Mouse (Mus musculus) brown adipose tissue, adult 24 weeks (tissue): Measurements from ENCODE around the gene Ifnar2. TPM values are rescaled to one million over a fixed set of nuclear protein-coding genes. Genes with fewer than 3 reads are reported as not detected.

ENCODE experiments used
- H3K27ac ChIP-seq: fragments of 200-500 bp; replicated peaks from 2 replicates; pipeline ENCODE4 v1.5.1; 2012; ENCODE audit warnings: low read depth, mild to moderate bottlenecking, low read length
- H3K4me1 ChIP-seq: fragments of 200-500 bp; 2 replicates; pipeline ENCODE4 v1.6.1; 2012; ENCODE audit warnings: low read length, mixed read lengths; ENCODE audit not compliant: control insufficient read depth, insufficient read depth, insufficient read length
- H3K4me3 ChIP-seq: fragments of 200-500 bp; 2 replicates; pipeline ENCODE4 v1.5.1; 2012; ENCODE audit warnings: low read depth, mild to moderate bottlenecking, low read length, moderate library complexity; ENCODE audit not compliant: insufficient read depth
- polyA plus RNA-seq: library from polyadenylated mRNA; stranded (reverse); fragments of >200 nt; gene quantifications from 2 replicates; pipeline ENCODE4 v1.2.4, GENCODE M21; 2012; ENCODE audit not compliant: missing spikeins, insufficient read depth, insufficient read length

The Ifnar2 gene
- polyA plus RNA-seq, 1 experiment, result 149 TPM

DNA sequence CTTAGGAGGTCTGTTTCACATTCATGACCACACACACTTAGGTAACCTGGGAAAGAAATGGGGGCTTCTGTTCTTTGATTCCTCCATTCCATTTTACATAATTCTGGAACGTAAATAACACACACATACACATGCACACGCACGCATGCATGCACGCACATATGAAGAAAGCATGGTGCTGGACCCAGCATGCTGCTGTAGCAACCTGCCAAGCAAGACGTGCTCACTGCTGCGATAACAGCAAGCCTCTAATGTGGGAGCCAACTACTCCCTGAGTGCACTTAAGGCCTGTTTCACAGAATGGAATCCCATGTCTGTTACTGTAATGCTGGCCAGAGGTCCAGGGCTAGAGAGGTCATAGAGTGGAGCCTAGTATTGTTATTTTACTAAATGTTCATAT is 19.4 kb upstream of the Ifnar2 start:
- Histone ChIP-seq H3K4me3 (no peak overlapping the region), H3K27ac (no peak overlapping the region), H3K4me1 (no peaks in the 10 kb centered on the region)

DNA sequence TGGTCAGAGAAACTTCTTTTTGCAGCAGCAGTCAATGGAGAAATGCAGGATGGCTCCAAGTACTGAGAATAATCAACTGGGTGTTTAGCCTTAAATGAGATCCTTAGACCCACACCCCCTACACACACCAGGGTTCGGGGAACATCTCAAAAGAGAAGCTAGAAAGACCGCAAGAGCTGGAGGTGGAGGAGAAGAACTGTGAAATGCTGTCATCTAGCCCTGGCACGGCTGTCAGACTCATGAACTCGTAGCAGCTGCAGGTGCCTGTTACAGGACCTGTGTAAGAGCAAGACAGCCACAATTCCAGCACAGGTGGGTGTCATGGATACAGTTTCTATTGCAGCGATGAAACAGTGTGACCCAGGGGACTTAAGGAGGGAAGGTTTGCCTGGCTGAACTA is 18.9 kb upstream of the Ifnar2 start:
- no peak overlapping the region for H3K4me3 ChIP-seq
- H3K27ac ChIP-seq, result no peak overlapping the region
- H3K4me1 ChIP-seq, result no peaks in the 10 kb centered on the region

- Histone ChIP-seq H3K4me1 (no peaks in the 10 kb centered on the region; the same call in 1 of the 2 replicates), H3K27ac (peak overlapping the region; percentile 53), H3K4me3 (no peak overlapping the region)
These were observed 18.0 kb upstream of the Ifnar2 start for GRCm38 (mm10) chr16:91354599-91354998.

DNA sequence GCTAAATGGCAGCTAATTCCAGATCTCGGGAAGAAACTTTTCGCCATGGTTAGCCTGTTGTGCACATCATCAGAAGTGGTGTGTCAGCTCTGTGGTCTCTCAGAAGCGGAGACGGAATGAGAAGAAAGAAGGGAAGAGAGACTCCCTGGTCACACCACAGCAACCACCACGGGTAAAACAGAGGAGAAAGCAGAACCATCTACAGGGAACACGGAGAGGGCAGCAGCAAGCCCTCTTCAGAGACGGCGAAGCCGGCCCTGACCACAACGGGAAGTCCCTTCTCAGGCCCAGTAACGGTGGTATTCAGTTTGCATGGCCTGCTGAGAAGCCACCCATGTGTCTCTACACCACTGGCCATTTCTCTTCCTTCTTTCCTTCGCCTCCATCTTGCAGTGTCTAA is 17.4 kb upstream of the Ifnar2 start:
- Histone ChIP-seq H3K4me1 (no peaks in the 10 kb centered on the region; the same call in 1 of the 2 replicates), H3K27ac (peak overlapping the region; percentile 65), H3K4me3 (no peak overlapping the region)

DNA sequence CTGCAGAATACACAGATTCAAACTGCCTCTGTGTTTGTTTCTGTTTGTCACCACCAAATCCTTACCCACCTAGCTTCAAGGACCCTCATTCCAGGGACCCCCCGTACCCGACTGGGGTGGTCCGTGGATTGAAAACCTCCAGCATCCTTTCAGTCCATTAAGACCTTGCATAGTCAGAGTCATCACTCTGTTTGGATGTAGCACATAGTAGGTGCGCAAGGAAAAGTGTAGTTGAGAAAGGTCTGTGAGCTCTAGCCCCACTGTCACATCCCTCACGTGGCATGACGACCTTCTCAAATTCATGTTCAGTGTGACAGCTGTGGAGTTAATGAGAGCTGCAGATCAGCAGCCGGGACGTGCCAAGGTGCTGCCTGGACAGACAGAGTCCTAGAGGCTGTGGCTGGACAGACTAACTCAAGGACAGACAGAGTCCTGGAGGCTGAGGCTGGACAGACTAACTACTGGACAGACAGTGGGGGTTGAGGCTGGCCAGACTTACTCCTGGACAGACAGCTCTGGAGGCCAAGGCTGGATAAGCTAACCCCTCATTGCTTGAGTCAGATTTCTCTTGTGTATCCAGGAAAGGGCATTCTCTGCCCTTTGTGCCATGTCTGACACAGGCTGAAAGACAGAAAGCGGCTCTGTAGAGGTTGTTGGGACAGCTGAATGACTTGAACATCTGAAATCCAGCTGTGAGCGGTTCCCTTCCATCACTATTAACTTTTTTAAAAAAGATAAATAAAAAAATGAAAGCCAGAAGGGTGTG is 15.6 kb upstream of the Ifnar2 start:
- Histone ChIP-seq H3K4me1 (peaks cover under 1% of the 10 kb centered on the region), H3K27ac (no peak overlapping the region), H3K4me3 (no peak overlapping the region)

GRCm38 (mm10) chr16:91357526-91357900 is 15.1 kb upstream of the Ifnar2 start:
- Histone ChIP-seq H3K27ac (no peak overlapping the region), H3K4me1 (peaks cover 5% of the 10 kb centered on the region), H3K4me3 (no peak overlapping the region)

DNA sequence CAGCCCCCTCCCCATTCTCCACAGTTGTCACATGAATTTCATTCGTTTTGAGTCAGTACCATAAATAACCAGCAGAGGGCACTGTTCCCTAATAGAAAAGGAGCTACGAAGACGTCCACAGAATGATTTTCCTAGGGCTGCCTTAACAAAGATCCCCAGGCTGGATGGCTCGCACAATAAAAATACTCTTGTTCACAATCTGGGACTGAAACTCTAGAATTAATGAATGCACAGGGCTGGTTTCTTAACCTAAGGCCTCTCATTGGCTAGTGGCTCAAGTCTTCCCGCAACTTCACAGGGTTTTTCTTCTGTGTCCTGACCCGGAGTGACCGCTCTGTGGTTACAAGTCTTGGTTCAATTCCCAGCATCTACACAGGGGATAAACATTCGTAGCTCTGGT is 14.0 kb upstream of the Ifnar2 start:
- peaks cover 11% of the 10 kb centered on the region for H3K4me1 ChIP-seq
- no peak overlapping the region for H3K4me3 ChIP-seq
- no peak overlapping the region for H3K27ac ChIP-seq

GRCm38 (mm10) chr16:91359531-91359930 is 13.1 kb upstream of the Ifnar2 start:
- peaks cover 15% of the 10 kb centered on the region for H3K4me1 ChIP-seq
- H3K4me3 ChIP-seq, result no peak overlapping the region
- H3K27ac ChIP-seq, result no peak overlapping the region

DNA sequence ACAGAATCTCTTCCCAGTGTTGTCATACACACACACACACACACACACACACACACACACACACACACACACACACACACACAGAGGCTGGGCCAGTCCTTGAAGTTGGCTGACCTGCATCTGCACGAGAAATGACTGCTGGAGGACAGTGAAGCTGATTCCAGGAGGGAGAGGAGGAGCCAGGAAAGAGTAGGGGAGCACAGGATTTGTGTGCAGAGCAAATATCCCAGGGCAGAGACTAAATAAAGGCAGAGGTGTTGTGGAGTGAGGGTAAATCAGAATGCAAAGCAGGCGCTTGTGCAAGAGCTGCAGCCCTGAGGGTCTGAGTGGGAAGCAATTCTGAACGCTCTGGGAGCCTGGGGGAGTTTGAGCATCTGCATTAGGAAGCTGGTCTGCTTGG is 12.4 kb upstream of the Ifnar2 start:
- no peak overlapping the region for H3K27ac ChIP-seq
- no peak overlapping the region for H3K4me3 ChIP-seq
- peaks cover 15% of the 10 kb centered on the region for H3K4me1 ChIP-seq

DNA sequence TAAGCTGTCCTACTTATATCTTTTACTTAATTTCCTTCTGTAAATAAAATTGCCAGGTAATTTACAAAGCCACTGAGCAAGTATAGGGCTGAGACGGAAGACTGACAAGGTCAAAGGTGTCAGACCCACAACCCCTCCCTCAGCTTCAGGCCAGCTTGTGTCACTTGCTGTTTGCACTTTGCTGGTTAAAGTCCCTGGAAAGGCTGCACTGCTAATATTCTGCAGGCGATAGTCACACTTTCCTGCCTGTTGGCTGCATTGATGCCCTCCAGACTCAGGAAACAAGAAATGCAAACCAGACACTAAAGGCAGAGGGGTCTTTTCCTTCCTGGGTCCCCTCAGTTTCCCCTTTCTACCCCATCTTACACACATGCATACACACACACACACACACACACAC is 10.6 kb upstream of the Ifnar2 start:
- H3K4me1 ChIP-seq, result peaks cover 24% of the 10 kb centered on the region
- peak overlapping the region; percentile 75 for H3K27ac ChIP-seq
- no peak overlapping the region for H3K4me3 ChIP-seq

- peaks cover 24% of the 10 kb centered on the region for H3K4me1 ChIP-seq
- peak overlapping the region; percentile 4; the same call in 1 of the 2 replicates for H3K4me3 ChIP-seq
- H3K27ac ChIP-seq, result peak overlapping the region; percentile 75
These were observed 9.8 kb upstream of the Ifnar2 start for GRCm38 (mm10) chr16:91362616-91363272.

DNA sequence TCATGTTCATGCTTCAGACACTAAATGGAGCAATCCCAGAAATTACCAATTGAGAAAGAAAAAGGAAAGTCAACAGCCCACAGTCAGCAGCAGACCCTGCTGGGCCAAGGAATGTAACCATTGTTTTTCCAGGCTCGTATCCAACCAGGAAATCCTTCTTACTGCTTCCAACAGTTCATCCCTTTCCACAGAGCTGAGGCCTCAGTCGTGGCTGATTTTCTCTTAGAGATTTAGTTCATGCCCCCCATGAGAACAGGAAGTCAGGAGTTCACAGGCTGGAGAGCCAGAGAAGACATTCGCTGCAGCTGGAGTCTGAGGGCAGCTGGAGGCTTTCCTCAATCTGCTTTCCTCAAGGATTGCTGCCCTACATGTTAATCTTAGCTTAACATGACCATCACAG is 9.1 kb upstream of the Ifnar2 start:
- Histone ChIP-seq H3K4me1 (peaks cover 24% of the 10 kb centered on the region), H3K4me3 (peak overlapping the region; percentile 4; the same call in 1 of the 2 replicates), H3K27ac (peak overlapping the region; percentile 74)

- Histone ChIP-seq H3K27ac (peak overlapping the region; percentile 46), H3K4me3 (no peak overlapping the region), H3K4me1 (peaks cover 24% of the 10 kb centered on the region)
These were observed 6.0 kb upstream of the Ifnar2 start for GRCm38 (mm10) chr16:91366567-91366966.

DNA sequence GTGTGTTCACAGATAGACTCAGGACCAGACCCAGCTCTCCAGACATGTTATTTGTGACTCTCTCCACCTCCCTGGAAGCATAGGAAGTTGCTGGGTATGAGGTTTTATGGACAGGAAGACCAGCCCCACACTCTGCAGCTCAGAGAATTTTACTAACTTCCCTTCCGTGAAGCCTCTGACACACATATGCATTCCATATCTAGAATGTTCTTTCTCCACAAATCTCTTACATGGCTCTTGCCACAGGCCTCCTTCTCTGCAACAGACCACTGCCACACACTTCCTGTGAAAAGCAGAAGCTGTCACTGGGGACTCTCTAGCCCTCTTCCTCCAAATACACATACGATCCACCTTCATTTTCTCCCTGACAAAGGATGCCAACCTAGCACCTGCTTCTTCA is 5.5 kb upstream of the Ifnar2 start:
- Histone ChIP-seq H3K4me1 (peaks cover 23% of the 10 kb centered on the region), H3K4me3 (no peak overlapping the region), H3K27ac (peak overlapping the region; percentile 46)

- Histone ChIP-seq H3K4me3 (peak overlapping the region; percentile 91), H3K4me1 (peaks cover 28% of the 10 kb centered on the region), H3K27ac (peak overlapping the region; percentile 95)
These were observed 1.1 kb downstream of the Ifnar2 start for GRCm38 (mm10) chr16:91373473-91374252.
